Mouse (Mus musculus): ENCODE data around the gene Hdac4.

Gene Hdac4

DNA sequence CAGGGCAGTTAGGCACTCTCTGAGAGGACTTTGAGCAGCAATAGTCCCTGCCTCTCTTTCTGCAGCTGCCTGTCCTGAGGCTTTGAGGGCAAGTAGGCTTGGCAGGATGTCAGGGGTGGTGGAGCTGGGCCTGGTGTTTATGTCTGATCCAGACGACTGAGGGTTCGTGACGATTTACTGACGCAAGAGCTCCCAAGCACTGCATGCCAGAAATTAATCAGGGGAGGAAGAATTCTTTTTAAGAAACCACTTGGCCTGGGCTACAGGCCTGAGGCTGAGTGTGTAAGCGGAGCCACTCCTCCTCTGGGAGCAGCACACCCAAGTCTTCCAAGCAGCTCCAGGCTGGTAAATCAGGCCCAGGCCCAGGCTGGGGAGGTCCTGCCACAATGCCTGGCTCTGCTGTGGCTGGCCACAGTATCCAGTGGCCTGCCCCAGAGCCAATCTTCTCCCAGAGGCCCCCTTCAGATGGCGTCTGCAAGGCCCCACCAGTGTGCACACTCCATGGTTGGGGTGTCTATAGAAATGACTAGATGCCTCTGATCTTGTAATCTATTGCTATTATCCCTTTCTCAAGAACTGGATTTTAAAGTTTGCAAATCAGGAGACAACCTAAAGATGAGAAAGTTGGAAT lies 64.9 kb downstream of the Hdac4 start:
- CTCF ChIA-PET = interaction anchor here (0.6 kb wide), 2 partner anchors 9 to 14 kb away, joined by 3 read pairs; no protein-coding TSS in a partner anchor

DNA sequence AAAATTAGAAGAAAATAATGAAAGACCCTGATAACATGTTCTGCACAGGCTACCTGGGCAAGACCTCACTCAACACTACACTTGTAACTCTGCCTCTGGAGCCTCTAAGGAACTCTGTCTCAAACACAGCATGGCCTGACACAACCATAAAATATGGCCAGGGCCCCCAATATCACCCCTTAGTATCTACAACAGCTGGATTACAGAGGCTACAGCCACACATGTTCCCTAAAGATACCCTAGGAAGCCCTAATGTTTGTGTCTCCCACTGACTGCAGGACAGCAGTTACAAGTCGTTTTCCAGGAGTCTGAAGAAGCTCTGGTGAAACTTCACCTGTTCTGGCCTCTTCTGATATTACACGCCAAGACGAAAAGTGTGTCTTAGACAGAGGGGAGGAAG lies 65.7 kb downstream of the Hdac4 start:
- CTCF ChIA-PET = interaction anchor here (0.6 kb wide), 1 partner anchor 9 kb away, joined by 3 read pairs; no protein-coding TSS in a partner anchor

DNA sequence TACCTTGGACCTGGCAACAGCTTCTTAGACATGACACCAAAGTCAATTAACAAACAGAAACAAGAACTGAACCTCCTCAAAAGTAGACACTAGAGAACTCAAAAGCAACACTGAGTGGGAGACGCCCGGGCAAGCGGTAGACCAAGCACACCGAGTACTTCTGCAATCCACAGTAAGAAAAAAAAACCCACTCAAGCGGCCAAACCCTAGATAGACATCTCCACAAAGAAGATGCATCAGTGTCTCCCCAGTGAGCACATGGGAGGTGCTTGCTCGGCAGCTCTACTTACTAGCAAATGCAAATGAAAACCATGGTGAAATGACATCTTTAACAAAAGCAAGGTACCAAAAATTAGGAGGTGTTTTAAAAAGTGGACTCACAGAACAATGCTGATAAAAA lies 67.7 kb downstream of the Hdac4 start:
- CTCF ChIA-PET = no interaction called here

DNA sequence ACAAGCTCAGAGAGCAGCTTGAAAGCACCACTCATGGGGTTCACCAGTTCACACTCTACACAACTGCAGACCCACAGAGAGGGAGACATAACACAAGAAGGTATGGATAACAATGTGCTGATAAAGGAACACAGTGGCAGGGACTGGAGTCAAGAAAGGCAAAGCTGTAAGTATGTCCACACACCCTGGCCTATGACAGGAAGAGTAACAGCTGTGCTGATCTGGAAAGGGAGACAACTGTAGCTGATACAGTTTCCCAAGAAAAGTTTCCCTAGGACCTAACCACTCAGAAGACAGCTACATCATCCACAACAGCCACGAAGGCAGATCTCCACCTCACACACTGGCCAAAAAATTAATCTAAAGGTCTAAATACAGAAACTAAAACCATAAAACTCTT lies 68.1 kb downstream of the Hdac4 start:
- CTCF ChIA-PET = no interaction called here

DNA sequence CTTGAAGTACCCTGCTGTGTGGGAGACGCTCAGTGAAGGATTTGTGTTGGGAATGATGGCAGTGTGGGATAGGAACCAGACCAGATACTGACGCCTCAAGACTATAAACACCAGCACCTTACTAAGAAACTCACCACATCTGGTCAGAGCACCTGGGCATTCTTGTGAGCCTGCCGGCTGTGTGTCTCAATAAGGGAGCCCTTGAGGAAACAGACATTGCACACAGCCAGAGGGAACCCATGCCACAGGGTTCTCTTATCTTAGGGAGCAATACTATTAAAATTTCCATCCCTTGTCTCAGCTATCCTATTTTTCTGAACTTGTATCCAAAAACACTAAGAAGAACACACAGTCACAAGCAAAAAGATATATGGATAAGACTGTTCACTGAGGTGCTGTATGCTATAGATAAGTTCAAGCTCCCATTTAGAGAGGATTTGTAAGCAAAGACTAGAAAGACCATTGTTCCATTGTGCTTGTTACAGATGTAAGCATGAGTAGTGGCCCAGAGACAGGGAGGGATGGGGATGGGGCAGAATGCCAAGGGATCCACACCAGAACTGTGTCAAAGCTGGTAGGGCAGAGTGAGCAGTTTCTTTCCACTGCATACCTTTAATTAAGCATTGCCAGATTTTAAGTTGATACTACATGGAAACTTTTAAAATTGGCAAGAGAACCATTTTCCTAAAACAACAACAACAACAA lies 70.8 kb downstream of the Hdac4 start:
- CTCF ChIA-PET = no interaction called here

DNA sequence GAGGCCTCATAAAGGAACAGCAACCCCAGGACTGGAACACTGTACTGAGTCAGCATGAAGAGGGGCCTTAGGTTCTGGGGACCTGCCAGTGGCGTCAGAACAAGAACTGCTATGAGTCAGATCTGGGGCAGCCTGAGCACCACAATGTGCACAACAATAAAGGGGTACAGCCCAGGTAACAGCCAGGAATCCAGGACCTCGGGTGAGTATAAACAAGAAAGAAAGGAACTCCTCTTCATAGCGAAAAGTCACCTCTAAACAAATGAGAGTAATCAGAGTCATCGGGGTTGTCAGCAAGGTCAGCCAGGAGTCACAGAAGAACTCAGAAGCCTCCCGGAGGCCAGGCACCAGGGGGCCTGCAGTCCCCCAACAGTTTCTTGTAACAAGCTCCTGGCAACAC lies 76.2 kb downstream of the Hdac4 start:
- CTCF ChIA-PET = no interaction called here

DNA sequence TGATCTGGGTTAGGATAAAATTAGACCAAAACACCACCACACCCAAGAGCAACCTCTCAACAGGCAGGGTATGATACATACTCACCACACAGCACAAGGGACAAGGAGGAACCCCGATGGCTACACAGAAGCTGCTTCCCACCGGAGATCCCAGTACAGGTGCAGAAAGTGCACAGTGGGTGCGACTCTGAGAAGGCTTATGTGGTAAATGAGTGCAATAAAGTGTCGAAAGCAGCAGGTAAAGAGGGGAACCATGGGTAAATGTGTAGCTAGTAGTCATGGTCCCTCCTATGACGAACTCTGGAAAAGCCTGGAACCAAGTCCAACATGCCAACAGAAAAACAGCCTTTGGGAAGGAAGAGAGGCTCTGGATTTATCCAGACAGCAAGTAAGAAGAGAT lies 77.9 kb downstream of the Hdac4 start:
- CTCF ChIA-PET = no interaction called here

DNA sequence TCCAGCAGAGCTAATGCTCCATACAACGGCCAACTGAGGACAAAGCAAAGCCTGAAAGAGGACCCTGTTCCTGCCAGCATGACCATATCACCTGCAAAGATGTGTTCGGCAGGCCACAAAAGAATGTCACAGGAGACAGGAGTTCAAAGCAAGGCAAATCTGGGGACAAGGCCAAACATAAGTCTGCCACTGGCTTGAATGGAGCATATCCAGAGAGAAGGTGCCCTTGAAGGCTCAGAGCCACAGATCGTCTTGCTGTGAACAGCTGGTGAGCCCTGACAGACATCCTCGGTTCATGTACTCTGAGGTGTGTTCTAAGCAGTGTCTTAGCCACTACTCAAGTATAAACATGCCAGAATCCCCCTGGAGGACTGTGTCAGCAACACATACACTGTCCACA lies 79.3 kb downstream of the Hdac4 start:
- CTCF ChIA-PET = no interaction called here

DNA sequence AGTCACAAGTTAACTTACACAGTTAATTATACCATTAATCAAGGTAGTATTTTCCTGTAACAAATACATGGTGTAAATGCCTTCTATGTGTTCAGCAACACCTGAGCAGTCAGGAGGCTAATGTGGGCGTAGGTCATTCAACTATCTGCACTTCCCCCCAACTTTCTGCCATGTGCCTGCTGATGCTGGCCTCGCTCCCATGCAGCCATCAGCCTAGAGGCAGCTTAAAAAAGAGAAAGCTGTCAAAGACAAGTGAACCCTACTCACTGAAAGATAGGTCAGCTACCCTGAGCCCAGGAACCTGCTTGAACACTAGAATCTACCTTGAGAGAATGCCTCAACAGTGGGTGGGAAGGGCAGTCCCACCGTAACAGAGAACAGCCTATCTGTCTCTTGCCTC lies 81.4 kb downstream of the Hdac4 start:
- CTCF ChIA-PET = no interaction called here

DNA sequence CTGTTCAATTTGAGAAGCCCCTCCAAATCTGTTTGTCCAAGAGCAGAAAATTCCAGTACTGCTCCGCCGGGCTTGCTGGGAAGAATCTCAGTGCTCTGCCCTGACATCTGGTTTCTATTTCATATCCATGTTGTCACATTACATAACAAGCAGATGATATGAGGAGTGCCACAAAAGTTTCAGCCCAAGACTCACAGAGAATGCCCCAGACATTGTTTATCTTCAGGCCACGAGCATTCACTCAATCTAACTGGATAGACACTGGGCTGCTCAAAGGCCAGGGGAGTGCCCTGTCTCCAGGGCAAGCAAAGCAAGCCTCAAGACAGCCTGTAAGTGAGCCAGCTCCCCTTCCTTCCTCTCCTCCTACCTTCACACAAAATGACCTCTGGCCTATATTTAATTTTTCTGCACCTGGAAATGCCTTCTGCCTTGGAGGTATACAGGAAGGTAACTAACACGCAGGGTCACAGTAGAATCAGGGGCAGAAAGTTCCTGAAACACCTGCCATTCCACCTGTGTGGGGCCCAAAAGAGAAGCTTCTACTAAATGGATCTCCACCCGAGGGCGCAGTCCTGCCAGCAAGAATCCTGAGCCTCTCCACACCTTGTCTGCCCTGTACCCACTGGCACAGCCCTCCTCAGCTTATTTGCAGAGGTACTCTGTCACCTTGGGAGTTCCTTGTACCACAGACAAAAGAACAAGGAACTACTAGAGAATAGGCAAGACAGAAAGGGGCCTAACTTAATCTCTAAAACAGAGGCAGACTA lies 82.1 kb downstream of the Hdac4 start:
- CTCF ChIA-PET = no interaction called here

DNA sequence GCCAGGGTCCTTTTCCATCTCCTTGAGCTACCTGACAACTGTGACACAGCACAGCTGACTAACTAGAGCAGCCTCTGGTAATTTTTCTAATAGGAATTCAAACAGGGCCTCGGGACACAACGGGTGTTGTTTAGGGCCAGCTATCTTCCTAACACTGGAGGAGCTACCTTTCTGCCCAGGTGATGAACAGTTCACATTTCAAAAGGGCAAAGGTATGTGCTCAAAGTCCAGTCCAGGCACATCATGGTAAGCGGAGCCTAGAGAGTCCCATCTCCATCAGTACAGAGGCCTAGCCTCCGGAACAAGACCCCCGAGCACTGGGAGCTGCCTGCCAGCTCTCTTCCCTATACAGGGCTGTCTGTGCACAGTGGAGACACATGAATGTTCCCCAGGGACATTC lies 82.9 kb downstream of the Hdac4 start:
- CTCF ChIA-PET = no interaction called here

DNA sequence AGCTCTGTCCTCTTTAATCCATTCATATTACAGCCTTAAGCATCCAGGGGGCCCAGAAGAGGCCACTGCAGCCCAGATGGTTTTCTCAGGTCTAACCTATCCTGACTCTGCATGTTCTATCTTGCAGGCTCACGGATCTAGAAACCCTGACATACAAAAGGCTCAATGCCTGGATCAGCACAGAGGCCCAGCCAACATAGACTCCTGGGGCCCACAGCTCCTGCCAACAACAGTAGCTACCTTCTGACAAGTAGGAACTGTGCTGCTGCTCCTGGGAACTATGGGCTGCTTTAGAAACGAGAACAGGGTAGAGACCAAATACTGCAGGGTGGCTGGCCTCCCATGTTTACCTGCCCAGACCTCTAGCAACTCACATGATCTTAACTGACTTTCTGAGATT lies 83.9 kb downstream of the Hdac4 start:
- CTCF ChIA-PET = no interaction called here

DNA sequence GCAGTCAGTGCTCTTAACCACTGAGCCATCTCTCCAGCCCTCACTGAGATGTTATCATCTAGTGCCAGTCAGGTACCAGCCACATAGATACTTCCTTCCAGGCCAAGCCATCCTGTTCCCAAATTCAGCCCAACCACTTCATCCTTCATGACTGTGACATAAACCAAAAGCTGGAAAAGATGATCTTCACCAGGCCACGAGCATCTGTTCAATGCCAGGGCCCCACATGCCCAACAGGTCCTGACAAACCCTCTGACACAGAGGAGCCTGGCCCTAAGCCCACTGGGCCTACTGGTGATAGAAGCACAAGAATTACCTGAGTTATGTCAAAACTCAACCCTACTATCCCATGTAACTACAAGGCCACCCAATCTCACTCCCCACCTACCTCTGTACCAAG lies 84.5 kb downstream of the Hdac4 start:
- CTCF ChIA-PET = no interaction called here

DNA sequence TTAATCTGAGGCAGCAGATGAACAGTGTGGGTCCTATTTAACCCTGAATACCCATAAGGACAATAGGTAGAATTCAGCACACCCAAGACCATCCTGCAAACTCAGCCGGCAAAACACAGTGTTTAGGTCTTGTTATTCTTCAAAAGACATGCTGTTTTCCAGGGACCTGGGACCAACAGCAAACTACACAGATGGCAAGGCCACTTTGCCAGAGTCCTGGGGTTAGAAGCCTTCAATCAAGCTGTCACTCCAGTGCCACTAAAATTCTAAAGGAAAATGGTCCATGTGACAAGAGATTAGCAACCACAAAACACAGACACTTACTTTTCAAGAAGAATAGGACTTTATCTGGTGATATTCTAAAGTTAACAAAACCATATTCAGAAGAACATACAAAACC lies 86.3 kb downstream of the Hdac4 start:
- CTCF ChIA-PET = no interaction called here

DNA sequence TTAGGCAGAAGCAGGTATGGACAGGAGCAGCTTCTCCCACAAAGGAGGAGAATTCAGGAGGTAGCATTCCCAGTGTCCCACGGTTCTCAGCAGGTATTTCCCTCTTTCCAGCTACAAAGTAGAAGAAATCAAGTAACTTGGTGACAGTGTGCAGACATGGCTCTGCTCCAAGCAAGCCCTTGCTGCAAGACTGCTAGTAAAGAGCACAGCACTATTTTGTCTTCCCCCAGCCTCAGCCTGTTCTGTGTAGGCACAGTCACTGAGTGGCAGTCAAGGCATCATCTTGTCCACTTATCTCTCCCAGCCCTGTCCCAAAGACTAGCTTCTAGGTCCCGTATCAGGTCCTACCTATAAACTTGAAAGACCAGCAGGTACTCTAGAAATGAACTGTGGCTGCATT lies 86.9 kb downstream of the Hdac4 start:
- CTCF ChIA-PET = no interaction called here

DNA sequence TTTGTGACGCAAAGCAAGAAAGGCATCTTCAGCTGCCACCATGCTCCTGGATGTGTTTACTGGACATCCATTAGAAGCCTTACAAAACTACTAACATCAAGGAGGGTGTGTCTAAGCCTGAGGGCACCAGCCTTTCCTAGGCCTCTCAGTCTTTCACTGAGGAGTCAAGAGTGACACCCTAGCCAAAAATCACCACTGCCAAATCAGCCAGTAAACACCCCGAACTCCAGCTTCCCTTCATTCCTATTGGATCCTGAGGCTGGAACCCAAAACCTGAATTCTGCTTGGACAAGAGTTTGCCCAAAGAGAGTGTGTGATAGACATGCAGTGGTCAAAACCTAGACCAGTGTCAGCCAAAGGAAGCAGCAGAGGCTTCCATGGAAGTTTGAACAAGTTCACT lies 87.5 kb downstream of the Hdac4 start:
- CTCF ChIA-PET = no interaction called here

DNA sequence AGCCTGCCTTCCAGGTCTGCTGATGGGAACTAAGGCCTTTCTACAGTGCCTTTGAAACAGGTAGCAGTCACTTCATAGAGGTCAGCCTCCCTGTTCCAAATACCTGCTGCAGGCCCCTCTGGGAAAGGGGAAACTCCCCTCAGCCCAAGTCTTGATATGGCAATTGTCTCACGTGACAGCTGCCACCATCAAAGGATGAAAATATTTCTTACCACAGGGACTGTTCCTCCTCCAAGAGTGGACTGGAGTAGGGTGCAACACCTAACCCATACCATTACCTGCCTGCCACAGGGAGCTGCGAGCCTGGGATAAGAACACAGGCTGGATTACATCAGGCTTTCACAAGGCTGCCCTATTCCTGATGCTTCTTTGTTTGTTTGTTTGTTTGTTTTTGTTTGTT lies 88.0 kb downstream of the Hdac4 start:
- CTCF ChIA-PET = no interaction called here

DNA sequence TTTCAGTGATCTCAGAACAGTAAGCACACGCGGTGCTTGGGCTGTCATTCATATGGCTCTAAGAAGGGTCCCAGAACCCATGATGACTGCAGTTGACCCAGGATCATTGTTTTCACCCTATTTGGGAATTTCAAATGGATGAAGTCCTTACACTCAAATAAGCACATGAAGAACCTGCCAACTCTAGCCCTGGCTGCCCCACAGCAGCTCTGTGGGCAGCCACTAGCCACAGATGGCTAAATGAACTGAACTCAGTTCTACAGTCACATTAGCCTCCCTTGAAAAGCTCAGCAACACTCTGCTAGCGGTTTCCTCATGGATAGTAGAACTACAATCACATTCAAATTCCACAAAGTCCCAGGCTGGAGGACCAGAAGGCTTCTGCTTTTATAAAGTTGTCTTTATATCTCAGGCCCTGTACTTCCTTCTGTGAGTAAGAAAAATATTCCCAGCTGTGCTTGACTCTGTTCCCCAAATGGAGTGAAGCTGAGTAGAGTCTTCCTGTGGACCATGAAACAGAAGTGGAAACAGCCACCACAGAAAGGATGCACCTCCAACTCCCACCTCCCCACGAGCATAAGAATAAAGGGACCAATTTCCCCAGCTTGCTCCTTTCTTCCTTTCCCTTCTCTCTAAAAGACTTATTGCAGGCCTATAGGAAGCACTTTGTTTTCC lies 88.9 kb downstream of the Hdac4 start:
- CTCF ChIA-PET = no interaction called here

DNA sequence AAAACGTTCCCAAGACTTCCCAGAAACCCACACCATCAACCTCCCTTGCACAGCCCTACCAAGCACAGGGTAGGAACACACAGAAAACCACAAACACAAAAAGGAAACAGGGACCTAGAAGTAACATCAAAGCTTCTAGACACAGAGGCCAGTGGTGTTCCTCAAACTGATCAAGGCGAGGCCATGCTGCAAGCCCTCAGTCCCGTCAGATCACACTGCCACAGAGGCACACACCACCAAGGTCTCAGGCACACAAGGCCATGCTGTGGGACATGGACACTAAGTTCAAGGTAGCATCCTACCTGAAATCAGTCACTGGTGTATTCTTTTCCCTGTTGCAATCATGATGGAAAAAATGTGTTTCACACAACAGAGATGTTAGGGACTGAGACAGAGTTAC lies 90.8 kb downstream of the Hdac4 start:
- CTCF ChIA-PET = no interaction called here

DNA sequence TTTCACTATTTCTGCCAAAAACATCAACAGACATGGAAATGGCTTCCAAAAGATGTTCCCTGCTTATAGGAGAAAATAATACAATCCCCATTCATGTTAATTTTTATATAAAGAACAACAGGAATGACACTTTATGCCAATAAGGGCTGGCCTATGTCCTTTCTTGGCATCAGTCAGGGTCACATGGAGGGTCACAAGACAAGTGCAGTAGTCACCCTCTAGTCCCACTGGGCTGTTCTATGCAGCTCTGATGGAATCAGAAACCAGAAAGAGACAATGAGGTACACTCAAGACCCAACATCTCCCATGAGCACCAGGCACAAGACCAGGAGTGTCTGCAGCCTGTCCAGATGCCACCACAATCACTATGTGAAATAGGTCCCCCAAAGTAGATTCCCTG lies 91.5 kb downstream of the Hdac4 start:
- CTCF ChIA-PET = no interaction called here

DNA sequence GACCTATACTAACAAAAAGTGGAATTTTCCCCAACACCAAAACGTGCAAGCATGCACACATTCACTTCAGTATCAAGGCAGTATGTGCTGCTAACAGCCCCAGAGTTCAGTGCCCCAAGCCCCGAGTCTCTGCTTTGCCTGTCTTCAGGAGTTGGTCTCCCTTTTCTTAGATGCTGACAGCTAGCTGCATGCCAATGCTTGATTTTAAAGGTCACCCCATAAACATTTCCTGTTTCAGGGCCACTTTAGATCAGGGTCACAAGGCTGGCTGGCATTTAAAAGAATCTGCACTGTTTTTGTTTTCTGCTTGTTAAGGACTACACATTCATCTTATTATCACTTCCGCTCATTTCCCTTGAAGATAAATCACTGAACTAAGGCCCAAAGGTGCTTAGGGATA lies 92.1 kb downstream of the Hdac4 start:
- CTCF ChIA-PET = no interaction called here

DNA sequence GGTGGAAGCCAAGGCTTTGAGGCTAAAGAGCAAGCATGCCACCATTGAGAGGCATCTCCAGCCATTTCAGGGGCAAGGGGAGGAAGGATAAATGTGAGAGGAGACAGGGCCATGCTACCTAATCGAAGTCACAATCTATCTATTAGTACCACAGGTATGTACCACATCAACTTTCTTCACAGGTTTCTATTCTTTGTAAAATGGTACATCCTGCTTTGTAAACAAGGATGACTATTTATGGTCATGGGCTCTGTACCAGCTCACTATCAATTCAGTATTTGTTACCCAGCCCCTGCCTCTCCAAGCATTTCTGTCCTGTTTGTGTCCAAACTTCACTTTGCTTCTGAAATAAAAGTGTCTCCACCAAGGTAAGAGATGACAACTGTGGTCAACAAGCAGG lies 92.7 kb downstream of the Hdac4 start:
- CTCF ChIA-PET = no interaction called here

DNA sequence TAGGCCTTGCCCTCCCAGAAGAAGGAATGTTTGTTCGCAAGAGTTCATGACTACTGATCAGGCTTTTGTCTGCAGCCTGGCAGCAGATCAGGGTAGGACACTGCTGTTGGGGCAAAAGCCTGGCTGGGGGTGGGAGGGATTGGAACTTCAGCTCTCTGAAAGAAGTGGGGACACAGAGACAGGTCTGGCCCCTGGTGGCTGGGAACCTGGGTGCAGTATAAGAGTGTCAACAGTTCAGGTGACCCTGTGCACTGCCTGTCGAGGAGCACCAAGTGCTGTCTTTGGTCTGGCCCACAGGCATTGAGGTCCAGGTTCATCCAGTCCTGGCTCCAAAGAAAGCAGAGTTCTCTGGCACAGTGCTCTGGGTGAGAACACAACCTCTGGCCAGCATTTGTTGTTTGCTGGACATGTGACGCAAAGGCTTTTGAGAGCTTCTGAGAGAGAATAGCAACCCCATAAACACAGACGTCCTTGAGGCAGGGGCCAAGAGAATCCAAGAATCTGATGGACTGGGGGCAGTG lies 95.1 kb downstream of the Hdac4 start:
- CTCF ChIA-PET = interaction anchor here (0.5 kb wide), 1 partner anchor 54 kb away, joined by 4 read pairs; no protein-coding TSS in a partner anchor

Measured in spleen, embryonic (tissue).